Mouse (Mus musculus): ENCODE results near the gene Mesp1. TPM values are rescaled to one million over a fixed set of nuclear protein-coding genes. Genes with fewer than 3 reads are reported as not detected.

Gene Mesp1
- total and polyA plus RNA-seq, 3 experiments = not detected

Other genes with a start within 250 kb of the Mesp1 start
- gene Rhcg, start 176.1 kb downstream of the Mesp1 start, total RNA-seq (2021) = 10 to 100 TPM; 25.7 to 44.4 TPM
- gene Rhcg, start 176.1 kb downstream of the Mesp1 start, polyA plus RNA-seq (2012; rRNA removed) = 0.67 and 10.0 TPM in 2 replicates
- under 1 TPM; 0.10 to 0.17 TPM for gene Ticrr, start 133.6 kb downstream of the Mesp1 start, total RNA-seq (2021)
- 0.18 and 0.25 TPM in 2 replicates for gene Ticrr, start 133.6 kb downstream of the Mesp1 start, polyA plus RNA-seq (2012; rRNA removed)
- gene Kif7, start 78.1 kb downstream of the Mesp1 start, total RNA-seq (2021) = 1 to 10 TPM; 1.8 to 4.2 TPM
- gene Kif7, start 78.1 kb downstream of the Mesp1 start, polyA plus RNA-seq (2012; rRNA removed) = 2.9 and 4.7 TPM in 2 replicates
- gene Plin1, start 60.9 kb downstream of the Mesp1 start, total RNA-seq (2021) = 100 to 1,000 TPM; 564 to 869 TPM
- 554 and 930 TPM in 2 replicates for gene Plin1, start 60.9 kb downstream of the Mesp1 start, polyA plus RNA-seq (2012; rRNA removed)
- 10 to 100 TPM; 53.4 to 53.7 TPM for gene Pex11a, start 50.7 kb downstream of the Mesp1 start, total RNA-seq (2021)
- 34.9 and 39.7 TPM in 2 replicates for gene Pex11a, start 50.7 kb downstream of the Mesp1 start, polyA plus RNA-seq (2012; rRNA removed)
- 1 to 10 TPM; 1.5 to 1.6 TPM for gene Wdr93, start 50.6 kb downstream of the Mesp1 start, total RNA-seq (2021)
- 1.5 and 1.8 TPM in 2 replicates for gene Wdr93, start 50.6 kb downstream of the Mesp1 start, polyA plus RNA-seq (2012; rRNA removed)
- gene Mesp2, start 16.9 kb upstream of the Mesp1 start, total RNA-seq (2021) = under 1 TPM; 0.43 to 0.93 TPM
- 0.88 and 0.95 TPM in 2 replicates for gene Mesp2, start 16.9 kb upstream of the Mesp1 start, polyA plus RNA-seq (2012; rRNA removed)
- 10 to 100 TPM in 1 of 2 experiments, 1 to 10 TPM in 1; 8.9 to 12.0 TPM for gene Anpep, start 67.3 kb upstream of the Mesp1 start, total RNA-seq (2021)
- 9.7 and 9.8 TPM in 2 replicates for gene Anpep, start 67.3 kb upstream of the Mesp1 start, polyA plus RNA-seq (2012; rRNA removed)
- 10 to 100 TPM; 18.5 to 27.2 TPM for gene Ap3s2, start 126.9 kb upstream of the Mesp1 start, total RNA-seq (2021)
- gene Ap3s2, start 126.9 kb upstream of the Mesp1 start, polyA plus RNA-seq (2012; rRNA removed) = 17.2 and 21.7 TPM in 2 replicates
- 10 to 100 TPM; 15.2 to 18.9 TPM for gene Arpin, start 141.6 kb upstream of the Mesp1 start, total RNA-seq (2021)
- gene Arpin, start 141.6 kb upstream of the Mesp1 start, polyA plus RNA-seq (2012; rRNA removed) = 9.5 and 12.9 TPM in 2 replicates
- 10 to 100 TPM; 14.0 to 25.5 TPM for gene Zfp710, start 231.0 kb upstream of the Mesp1 start, total RNA-seq (2021)
- gene Zfp710, start 231.0 kb upstream of the Mesp1 start, polyA plus RNA-seq (2012; rRNA removed) = 24.1 and 24.8 TPM in 2 replicates